Mouse (Mus musculus) spleen, adult 2 months (tissue): ENCODE data around the gene Ak2.

Source experiments
- CTCF ChIP-seq: fragments of 200-500 bp; IDR thresholded peaks from 2 replicates; pipeline ENCODE4 v1.5.1; 2011; ENCODE audit warnings: mild to moderate bottlenecking, inconsistent platforms; ENCODE audit not compliant: insufficient read depth, insufficient read length, insufficient replicate concordance; ENCODE audit errors: extremely low read depth
- POLR2A ChIP-seq: fragments of 200-500 bp; IDR thresholded peaks from 2 replicates; pipeline ENCODE4 v1.6.1; 2011; ENCODE audit warnings: low read depth, low read length, inconsistent platforms

DNA sequence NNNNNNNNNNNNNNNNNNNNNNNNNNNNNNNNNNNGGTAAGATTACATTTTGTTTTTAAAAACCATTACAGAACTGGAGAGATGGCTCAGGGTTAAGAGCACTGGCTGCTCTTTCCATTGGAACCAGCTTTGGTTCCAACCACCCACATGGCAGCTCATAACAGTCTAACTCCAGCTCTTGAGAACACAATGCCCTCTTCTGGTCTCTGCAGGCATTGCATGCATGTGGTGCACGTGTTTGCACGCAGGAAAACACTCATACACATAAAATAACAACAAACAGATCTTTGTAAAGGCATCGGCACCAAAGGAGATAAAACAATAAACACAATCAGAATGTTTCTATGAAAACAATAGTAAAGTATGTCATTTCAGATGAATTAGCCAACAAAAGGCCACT is 49.4 kb upstream of the Ak2 start:
- TF ChIP-seq POLR2A (no peak), CTCF (no peak)
